Comparison of ENCODE assay signal across 8 mouse cellular contexts in genomic region chr11:53763496-53764140, GRCm38 (mm10). TPM values are rescaled to one million over a fixed set of nuclear protein-coding genes. Genes with fewer than 3 reads are reported as not detected.
DNase-seq lines count a peak whose midpoint lies in the region; ATAC-seq and TF ChIP-seq lines count a peak whose summit lies in the region.

No protein-coding gene starts in this region.

- peak; percentile 73 for ATAC-seq in heart, embryonic 12.5 days (ENCODE audit: insufficient number of reproducible peaks, low FRiP score)
- peak; percentile 81 for ATAC-seq in kidney, postnatal 0 days (replicated peaks; ENCODE audit: low FRiP score, low read depth)
- peak; percentile 83 for ATAC-seq in monocyte, adult 5-6 weeks (replicated peaks; ENCODE audit: insufficient number of reproducible peaks, low FRiP score, low TSS enrichment, poor library complexity, severe bottlenecking)

- TF ChIP-seq CTCF in kidney, postnatal 0 days (IDR thresholded peaks at IDR 0.05; ENCODE audit: low read depth): peak; percentile 57
- peak; percentile 37; the same call in 1 of the 2 replicates for TF ChIP-seq CTCF in liver, adult 2 months (IDR thresholded peaks at IDR 0.05; ENCODE audit: low read depth, low read length)

- peak overlapping the region; percentile 71 for H3K4me2 ChIP-seq in heart, embryonic 12.5 days
- peak overlapping the region; percentile 59 for H3K4me2 ChIP-seq in kidney, postnatal 0 days (ENCODE audit: low read length)

- peak; percentile 97 to 98 for DNase-seq in B cell, adult 2 months
- DNase-seq in brain, adult 2 months (ENCODE audit: low read depth, low spot score): peak; percentile 86
- peak; percentile 95 for DNase-seq in kidney, postnatal 0 days (ENCODE audit: low spot score)
- DNase-seq in liver, adult 2 months (ENCODE audit: extremely low read depth, low read depth, low spot score): peak; percentile 78
- DNase-seq in spleen, postnatal 4 days (ENCODE audit: low spot score in 2 of 2): peak; percentile 86 to 93

- peaks cover 52% of the 10 kb centered on the region for H3K27me3 ChIP-seq in erythroblast, embryonic 14.5 days (ENCODE audit: control insufficient read depth)
- H3K27me3 ChIP-seq in heart, embryonic 12.5 days (replicated peaks): peaks cover 2% of the 10 kb centered on the region
- H3K27me3 ChIP-seq in kidney, postnatal 0 days (ENCODE audit: insufficient read depth, low read length): no peaks in the 10 kb centered on the region
- H3K27me3 ChIP-seq in liver, adult 2 months (ENCODE audit: control insufficient read depth, insufficient read depth, low read length): no peaks in the 10 kb centered on the region

- peak overlapping the region; percentile 91 for H3K27ac ChIP-seq in heart, embryonic 12.5 days (ENCODE audit: poor library complexity, severe bottlenecking)
- H3K27ac ChIP-seq in kidney, postnatal 0 days: peak overlapping the region; percentile 97
- peak overlapping the region; percentile 95 for H3K27ac ChIP-seq in liver, adult 2 months (replicated peaks; ENCODE audit: insufficient read depth, low read depth, low read length)

- peaks cover 19% of the 10 kb centered on the region for H3K4me1 ChIP-seq in erythroblast, embryonic 14.5 days (ENCODE audit: control insufficient read depth)
- H3K4me1 ChIP-seq in heart, embryonic 12.5 days (replicated peaks): peaks cover 62% of the 10 kb centered on the region
- peaks cover 40% of the 10 kb centered on the region for H3K4me1 ChIP-seq in kidney, postnatal 0 days (replicated peaks; ENCODE audit: insufficient read depth, low read length)
- H3K4me1 ChIP-seq in liver, adult 2 months (ENCODE audit: control insufficient read depth, insufficient read depth, low read length): peaks cover 18% of the 10 kb centered on the region

- WGBS in heart, embryonic 12.5 days: 3% methylated on average over 32 of the region's 33 CpGs
- under 1% methylated on average over 33 of the region's 33 CpGs for WGBS in kidney, postnatal 0 days
- under 1% methylated on average over 33 of the region's 33 CpGs for WGBS in liver, adult 2 months

- peak overlapping the region; percentile 76 for H3K9ac ChIP-seq in heart, embryonic 12.5 days
- H3K9ac ChIP-seq in kidney, postnatal 0 days (ENCODE audit: low read depth, low read length): peak overlapping the region; percentile 61
- peak overlapping the region; percentile 74 for H3K9ac ChIP-seq in liver, adult 2 months (ENCODE audit: low read depth, low read length)

- no peaks in the 10 kb centered on the region for H3K79me2 ChIP-seq in liver, adult 2 months (ENCODE audit: control insufficient read depth, insufficient read depth, low read length)

- no peaks in the 10 kb centered on the region for H3K36me3 ChIP-seq in erythroblast, embryonic 14.5 days (ENCODE audit: control insufficient read depth)
- H3K36me3 ChIP-seq in heart, embryonic 12.5 days: no peaks in the 10 kb centered on the region
- H3K36me3 ChIP-seq in kidney, postnatal 0 days (ENCODE audit: insufficient read depth, low read length): no peaks in the 10 kb centered on the region
- H3K36me3 ChIP-seq in liver, adult 2 months (ENCODE audit: control insufficient read depth, insufficient read depth, low read length): no peaks in the 10 kb centered on the region

- H3K4me3 ChIP-seq in erythroblast, embryonic 14.5 days (replicated peaks): peak overlapping the region; percentile 52
- peak overlapping the region; percentile 38 for H3K4me3 ChIP-seq in heart, embryonic 12.5 days
- H3K4me3 ChIP-seq in kidney, postnatal 0 days (replicated peaks; ENCODE audit: low read depth, low read length): peak overlapping the region; percentile 24
- peak overlapping the region; percentile 63 for H3K4me3 ChIP-seq in liver, adult 2 months (ENCODE audit: insufficient read depth, low read depth, low read length)

- no peaks in the 10 kb centered on the region for H3K9me3 ChIP-seq in erythroblast, embryonic 14.5 days (ENCODE audit: control insufficient read depth, low read length)
- no peaks in the 10 kb centered on the region for H3K9me3 ChIP-seq in heart, embryonic 12.5 days (replicated peaks)
- no peaks in the 10 kb centered on the region for H3K9me3 ChIP-seq in kidney, postnatal 0 days (replicated peaks; ENCODE audit: low read length)

- TF ChIP-seq POLR2A in liver, adult 2 months (IDR thresholded peaks at IDR 0.05; ENCODE audit: extremely low read depth, insufficient read depth, low read length): peak; percentile 62

RNA-seq across cellular contexts. Expression of gene Irf1, which starts 6.2 kb away (rescaled TPM):
- 0.01 and 0.04 TPM in 2 replicates for polyA plus RNA-seq in erythroblast, embryonic 14.5 days (2012)
- polyA plus RNA-seq in heart, embryonic 12.5 days (2016; fragmentation: Nextera tagmentation; extraction: Ambion mirVana): 9.8 and 11.3 TPM in 2 replicates
- 14.0 and 17.9 TPM in 2 replicates for polyA plus RNA-seq in kidney, postnatal 0 days (2015; fragmentation: Nextera tagmentation; extraction: Ambion mirVana)
- total RNA-seq in liver, adult 2 months (2014; rRNA removed): 37.5 and 44.2 TPM in 2 replicates
- polyA plus RNA-seq in liver, adult 2 months (2012; rRNA removed): 27.9 and 43.0 TPM in 2 replicates
- 300 to 388 TPM (median 378 TPM) in 3 replicates for total RNA-seq in monocyte, adult 5-6 weeks (2017)

RNA-seq across cellular contexts. Expression of gene Gm17334, which starts 9.4 kb away (rescaled TPM):
- polyA plus RNA-seq in erythroblast, embryonic 14.5 days (2012): not detected in 2 replicates
- 0.22 TPM in 1 of 2 replicates, not detected in the other for polyA plus RNA-seq in heart, embryonic 12.5 days (2016; fragmentation: Nextera tagmentation; extraction: Ambion mirVana)
- 0.20 and 0.21 TPM in 2 replicates for polyA plus RNA-seq in kidney, postnatal 0 days (2015; fragmentation: Nextera tagmentation; extraction: Ambion mirVana)
- not detected in 2 replicates for total RNA-seq in liver, adult 2 months (2014; rRNA removed)
- polyA plus RNA-seq in liver, adult 2 months (2012; rRNA removed): 0.16 TPM in 1 of 2 replicates, not detected in the other
- 0.68 TPM in 1 of 3 replicates, not detected in the others for total RNA-seq in monocyte, adult 5-6 weeks (2017)

RNA-seq across cellular contexts. Expression of gene Il5, which starts 43.0 kb away (rescaled TPM):
- polyA plus RNA-seq in erythroblast, embryonic 14.5 days (2012): not detected in 2 replicates
- not detected in 2 replicates for polyA plus RNA-seq in heart, embryonic 12.5 days (2016; fragmentation: Nextera tagmentation; extraction: Ambion mirVana)
- not detected in 2 replicates for polyA plus RNA-seq in kidney, postnatal 0 days (2015; fragmentation: Nextera tagmentation; extraction: Ambion mirVana)
- total RNA-seq in liver, adult 2 months (2014; rRNA removed): 0.09 TPM in 1 of 2 replicates, not detected in the other
- polyA plus RNA-seq in liver, adult 2 months (2012; rRNA removed): not detected in 2 replicates
- not detected in 3 replicates for total RNA-seq in monocyte, adult 5-6 weeks (2017)

RNA-seq across cellular contexts. Expression of gene Rad50, which starts 56.5 kb away (rescaled TPM):
- polyA plus RNA-seq in erythroblast, embryonic 14.5 days (2012): 0.41 and 0.46 TPM in 2 replicates
- 24.0 and 25.6 TPM in 2 replicates for polyA plus RNA-seq in heart, embryonic 12.5 days (2016; fragmentation: Nextera tagmentation; extraction: Ambion mirVana)
- 21.3 and 21.6 TPM in 2 replicates for polyA plus RNA-seq in kidney, postnatal 0 days (2015; fragmentation: Nextera tagmentation; extraction: Ambion mirVana)
- 4.9 and 5.4 TPM in 2 replicates for total RNA-seq in liver, adult 2 months (2014; rRNA removed)
- 1.2 and 1.7 TPM in 2 replicates for polyA plus RNA-seq in liver, adult 2 months (2012; rRNA removed)
- 27.8 to 53.5 TPM (median 45.6 TPM) in 3 replicates for total RNA-seq in monocyte, adult 5-6 weeks (2017)

Comparison
In these comparisons a context has a peak if more than half of its experiments do, and no peak if none do; other contexts are left out.
1. Peak in every context shown above with its lines: DNase-seq, ATAC-seq, H3K4me3 ChIP-seq and H3K27ac ChIP-seq.
2. RNA of gene Irf1, which starts 6.2 kb away (polyA plus RNA-seq): 27.9 to 43.0 TPM in liver, adult 2 months, 14.0 to 17.9 TPM in kidney, postnatal 0 days and 9.8 to 11.3 TPM in heart, embryonic 12.5 days; 0.01 to 0.04 TPM in erythroblast, embryonic 14.5 days; every median in the first group is over 10 times any median in the second.